Mouse (Mus musculus): ENCODE measurements at regions not wholly inside any gene's neighbourhood (a gene's known extent, or its start where the extent isn't known, plus 50 kb on each side); places are given as distances from the start of the nearest gene placed in this dataset.

- Histone ChIP-seq H3K9me3 (replicated peaks; ENCODE audit: insufficient read depth, low read length) (no peaks in the 10 kb centered on the region), H3K27ac (ENCODE audit: control insufficient read depth, low read depth, low read length) (no peak overlapping the region), H3K36me3 (ENCODE audit: control insufficient read depth in 1 of 2, insufficient read depth in 2 of 2, low read length in 2 of 2) (no peaks in the 10 kb centered on the region), H3K79me2 (ENCODE audit: control insufficient read depth, insufficient read depth, low read length, poor library complexity) (no peaks in the 10 kb centered on the region), H3K9ac (ENCODE audit: control insufficient read depth, low read depth, low read length, poor library complexity, severe bottlenecking) (no peak overlapping the region), H3K4me3 (ENCODE audit: control insufficient read depth in 1 of 2, insufficient read depth in 1 of 2, low read depth in 2 of 2, low read length in 2 of 2) (no peak overlapping the region), H3K27me3 (ENCODE audit: control insufficient read depth in 1 of 2, insufficient read depth in 2 of 2, low read length in 2 of 2) (no peaks in the 10 kb centered on the region), H3K4me1 (ENCODE audit: control insufficient read depth in 1 of 2, insufficient read depth in 2 of 2, low read length in 2 of 2) (no peaks in the 10 kb centered on the region)
- TF ChIP-seq E2F4 (IDR thresholded peaks at IDR 0.05; ENCODE audit: borderline replicate concordance, low read depth, low read length) (no peak), EP300 (IDR thresholded peaks at IDR 0.05; ENCODE audit: low read depth in 1 of 2, low read length in 2 of 2) (no peak), GABPA (IDR thresholded peaks at IDR 0.05; ENCODE audit: low read depth, low read length) (no peak), ZC3H11A (IDR thresholded peaks at IDR 0.05; ENCODE audit: low read depth, low read length) (no peak), CHD1 (IDR thresholded peaks at IDR 0.05; ENCODE audit: low read depth, low read length) (no peak), GATA1 (IDR thresholded peaks at IDR 0.05; ENCODE audit: low read depth, low read length) (no peak)
- no peak for DNase-seq (ENCODE audit: low read depth, low spot score)
These were observed 151.5 kb downstream of the Zfp281 start for GRCm38 (mm10) chr1:136776211-136776610.

- Histone ChIP-seq H3K4me3 (ENCODE audit: control insufficient read depth in 1 of 2, insufficient read depth in 1 of 2, low read depth in 2 of 2, low read length in 2 of 2) (no peak overlapping the region), H3K9ac (ENCODE audit: control insufficient read depth, low read depth, low read length, poor library complexity, severe bottlenecking) (no peak overlapping the region), H3K27me3 (ENCODE audit: control insufficient read depth in 1 of 2, insufficient read depth in 2 of 2, low read length in 2 of 2) (no peaks in the 10 kb centered on the region), H3K36me3 (ENCODE audit: control insufficient read depth in 1 of 2, insufficient read depth in 2 of 2, low read length in 2 of 2) (no peaks in the 10 kb centered on the region), H3K27ac (ENCODE audit: control insufficient read depth, low read depth, low read length) (no peak overlapping the region), H3K79me2 (ENCODE audit: control insufficient read depth, insufficient read depth, low read length, poor library complexity) (no peaks in the 10 kb centered on the region), H3K4me1 (ENCODE audit: control insufficient read depth in 1 of 2, insufficient read depth in 2 of 2, low read length in 2 of 2) (no peaks in the 10 kb centered on the region), H3K9me3 (replicated peaks; ENCODE audit: insufficient read depth, low read length) (no peaks in the 10 kb centered on the region)
- no peak for DNase-seq (ENCODE audit: low read depth, low spot score)
- TF ChIP-seq MEF2A (IDR thresholded peaks at IDR 0.05; ENCODE audit: extremely low read depth, insufficient replicate concordance, low read depth, low read length, poor library complexity, severe bottlenecking) (no peak), SIN3A (IDR thresholded peaks at IDR 0.05; ENCODE audit: low read length) (no peak), ETS1 (IDR thresholded peaks at IDR 0.05; ENCODE audit: low read depth, low read length) (no peak), CHD2 (IDR thresholded peaks at IDR 0.05; ENCODE audit: low read length) (no peak), MXI1 (IDR thresholded peaks at IDR 0.05; ENCODE audit: low read depth, low read length) (no peak), POLR2AphosphoS2 (IDR thresholded peaks at IDR 0.05; ENCODE audit: low read length) (no peak), CTCF (IDR thresholded peaks at IDR 0.05 in 2 of 3, conservative IDR thresholded peaks at IDR 0.05 in 1 of 3; ENCODE audit: control insufficient read depth in 1 of 3, insufficient read depth in 1 of 3, low read depth in 2 of 3, low read length in 3 of 3, poor library complexity in 1 of 3, severe bottlenecking in 1 of 3) (no peak), GATA1 (IDR thresholded peaks at IDR 0.05; ENCODE audit: low read depth, low read length) (no peak), NELFE (IDR thresholded peaks at IDR 0.05; ENCODE audit: low read depth, low read length) (no peak), ZMIZ1 (IDR thresholded peaks at IDR 0.05; ENCODE audit: low read depth, low read length) (no peak), GABPA (IDR thresholded peaks at IDR 0.05; ENCODE audit: low read depth, low read length) (no peak), E2F4 (IDR thresholded peaks at IDR 0.05; ENCODE audit: borderline replicate concordance, low read depth, low read length) (no peak)
These were observed 152.7 kb downstream of the Zfp281 start for GRCm38 (mm10) chr1:136777263-136777980.
